Mouse (Mus musculus) activated CD4-positive, CD25-positive, alpha-beta regulatory T cell (primary cell): ENCODE results near the gene Cfap70. TPM values are rescaled to one million over a fixed set of nuclear protein-coding genes. Genes with fewer than 3 reads are reported as not detected.

Experiments
- polyA plus RNA-seq, 2 experiments: library from polyadenylated mRNA; unstranded; fragments of 100-300 nt; shearing (Covaris generic); gene quantifications; one replicate each; pipeline ENCODE4 v1.2.1; 2017

Gene Cfap70
- polyA plus RNA-seq: under 1 TPM in 1 of 2 experiments, not detected in 1; 0.31 TPM

GRCm38 (mm10) chr14:20451765-20452331, at the start of gene Cfap70:
TSS of gene Cfap70 (minus strand) at chr14:20452226.

GRCm38 (mm10) chr14:20496603-20497002, 44.6 kb upstream of the Cfap70 start, which contains the start of gene Mss51:
TSS of gene Mss51 (minus strand) at chr14:20496901.

GRCm38 (mm10) chr14:20479291-20480194, 27.5 kb upstream of the Cfap70 start, which contains the start of gene Anxa7:
TSS of gene Anxa7 (minus strand) at chr14:20480133.

GRCm38 (mm10) chr14:20393205-20393913, 58.7 kb downstream of the Cfap70 start, which contains the start of gene Mrps16:
TSS of gene Mrps16 (minus strand) at chr14:20393634.

GRCm38 (mm10) chr14:20388441-20389129, 63.4 kb downstream of the Cfap70 start, which contains the start of gene Dnajc9:
TSS of gene Dnajc9 (minus strand) at chr14:20388910.

GRCm38 (mm10) chr14:20347991-20348541, 104.0 kb downstream of the Cfap70 start, which contains the start of the genes Ecd and Fam149b:
TSS of gene Ecd (minus strand) at chr14:20348121.
TSS of gene Fam149b (plus strand) at chr14:20348162.

Other genes starting within 250 kb of the Cfap70 start
- gene Kcnk16, start 183.0 kb downstream of the Cfap70 start, polyA plus RNA-seq: not detected
- gene Nudt13, start 157.5 kb downstream of the Cfap70 start, polyA plus RNA-seq: 10 to 100 TPM; 13.8 to 14.2 TPM
- 10 to 100 TPM; 55.4 to 60.0 TPM for gene Ecd, start 104.1 kb downstream of the Cfap70 start, polyA plus RNA-seq
- 10 to 100 TPM; 57.8 to 75.9 TPM for gene Fam149b, start 104.1 kb downstream of the Cfap70 start, polyA plus RNA-seq
- 100 to 1,000 TPM; 132 to 136 TPM for gene Dnajc9, start 63.3 kb downstream of the Cfap70 start, polyA plus RNA-seq
- 100 to 1,000 TPM; 108 to 116 TPM for gene Mrps16, start 58.6 kb downstream of the Cfap70 start, polyA plus RNA-seq
- gene Anxa7, start 27.9 kb upstream of the Cfap70 start, polyA plus RNA-seq: 10 to 100 TPM; 30.9 to 43.7 TPM
- gene Mss51, start 44.7 kb upstream of the Cfap70 start, polyA plus RNA-seq: 1 to 10 TPM; 1.3 to 2.3 TPM
- gene Ppp3cb, start 94.3 kb upstream of the Cfap70 start, polyA plus RNA-seq: 10 to 100 TPM; 30.4 to 31.4 TPM
- gene Usp54, start 188.8 kb upstream of the Cfap70 start, polyA plus RNA-seq: 1 to 10 TPM; 2.5 to 2.6 TPM
- not detected for gene Myoz1, start 204.3 kb upstream of the Cfap70 start, polyA plus RNA-seq
- under 1 TPM in 1 of 2 experiments, not detected in 1; 0.21 TPM for gene Synpo2l, start 216.1 kb upstream of the Cfap70 start, polyA plus RNA-seq
- 100 to 1,000 TPM; 181 to 190 TPM for gene Sec24c, start 222.1 kb upstream of the Cfap70 start, polyA plus RNA-seq
- 10 to 100 TPM in 1 of 2 experiments, 1 to 10 TPM in 1; 9.8 to 13.7 TPM for gene Fut11, start 242.7 kb upstream of the Cfap70 start, polyA plus RNA-seq